Mouse (Mus musculus) lung, adult 2 months (tissue): Measurements from ENCODE around the gene B3galt1.

Source experiments
- CTCF ChIP-seq: fragments of 200-500 bp; IDR thresholded peaks from 2 replicates; pipeline ENCODE4 v1.5.1; 2011; ENCODE audit warnings: mild to moderate bottlenecking, low read length, control low read depth; ENCODE audit not compliant: insufficient read depth
- POLR2A ChIP-seq: fragments of 200-500 bp; IDR thresholded peaks from 2 replicates; pipeline ENCODE4 v1.6.1; 2011; ENCODE audit warnings: low read depth, mild to moderate bottlenecking, control low read depth, low read length, borderline replicate concordance; ENCODE audit errors: extremely low read depth

DNA sequence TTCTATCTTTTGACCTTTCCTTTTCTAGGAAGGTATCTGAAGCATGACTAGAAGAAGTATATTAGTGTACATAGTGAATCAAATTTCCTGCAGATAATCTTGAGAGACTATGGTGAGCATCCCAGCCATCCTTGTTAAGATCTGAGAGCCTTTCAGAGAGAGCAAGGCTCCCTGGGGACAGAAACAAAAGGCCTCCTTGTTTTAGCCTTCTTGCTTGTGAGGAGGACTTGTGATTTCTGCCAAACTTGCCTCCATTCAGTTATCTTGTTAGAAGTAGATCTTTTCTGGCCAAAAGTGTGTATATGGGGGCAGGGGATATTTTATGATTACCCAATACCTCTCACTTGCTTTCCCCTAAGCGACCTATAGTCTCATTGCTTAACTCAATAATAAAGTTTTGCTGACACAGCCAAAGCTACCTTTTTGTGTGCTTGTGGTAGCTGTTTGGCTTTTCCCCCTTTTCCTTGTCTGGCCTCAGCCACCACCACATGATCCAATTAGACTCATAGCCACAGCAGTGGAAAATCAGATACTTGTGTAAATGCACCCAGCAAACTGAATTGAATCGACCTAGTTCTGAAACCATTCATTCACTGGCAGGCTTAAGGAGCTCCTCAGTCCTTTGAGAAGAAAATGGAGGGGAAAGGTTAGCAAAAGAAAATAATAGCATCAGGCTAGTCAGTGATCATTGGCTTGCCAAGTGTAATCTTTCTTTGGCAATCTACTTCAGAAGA is 332.5 kb downstream of the B3galt1 start:
- TF ChIP-seq CTCF (no peak), POLR2A (no peak)
